Mouse (Mus musculus): ENCODE results near the gene 4930404H24Rik. TPM values are rescaled to one million over a fixed set of nuclear protein-coding genes. Genes with fewer than 3 reads are reported as not detected.
A peak's percentile ranks its signal among the peaks of the same experiment; 100 is the strongest.

Gene 4930404H24Rik
- not detected in 2 replicates for polyA plus RNA-seq (2015; fragmentation: Nextera tagmentation; extraction: Ambion mirVana)

GRCm38 (mm10) chr2:153492573-153493392 is at the start of gene 4930404H24Rik:
4930404H24Rik (plus strand) TSS chr2:153492790.
- H3K36me3 ChIP-seq (ENCODE audit: poor library complexity, severe bottlenecking), result no peaks in the 10 kb centered on the region
- H3K27ac ChIP-seq, result peak within 1 kb of the TSS; percentile 96
- peak within 1 kb of the TSS; percentile 81 for H3K4me2 ChIP-seq
- peak within 1 kb of the TSS; percentile 51 for H3K4me3 ChIP-seq
- peak within 1 kb of the TSS; percentile 76 for H3K9ac ChIP-seq
- no peaks in the 10 kb centered on the region for H3K9me3 ChIP-seq (replicated peaks)
- 0 out of 2 replicates have a peak, but pooled peaks cover 8% of the 10 kb centered on the region for H3K27me3 ChIP-seq
- WGBS, result 1% methylated on average over 60 of the region's 83 CpGs
- peaks cover 61% of the 10 kb centered on the region for H3K4me1 ChIP-seq
- peak; percentile 82 for ATAC-seq

GRCm38 (mm10) chr2:153443434-153444240 is 49.0 kb upstream of the 4930404H24Rik start:
- H3K9me3 ChIP-seq (replicated peaks), result no peaks in the 10 kb centered on the region
- H3K4me1 ChIP-seq, result peaks cover 45% of the 10 kb centered on the region
- no peaks in the 10 kb centered on the region for H3K27me3 ChIP-seq
- peak; percentile 44 for ATAC-seq
- H3K27ac ChIP-seq, result peak overlapping the region; percentile 98
- no peaks in the 10 kb centered on the region for H3K36me3 ChIP-seq (ENCODE audit: poor library complexity, severe bottlenecking)
- H3K4me2 ChIP-seq, result peak overlapping the region; percentile 99
- H3K9ac ChIP-seq, result peak overlapping the region; percentile 89
- H3K4me3 ChIP-seq, result peak overlapping the region; percentile 84
- under 1% methylated on average over 54 of the region's 59 CpGs for WGBS

DNA sequence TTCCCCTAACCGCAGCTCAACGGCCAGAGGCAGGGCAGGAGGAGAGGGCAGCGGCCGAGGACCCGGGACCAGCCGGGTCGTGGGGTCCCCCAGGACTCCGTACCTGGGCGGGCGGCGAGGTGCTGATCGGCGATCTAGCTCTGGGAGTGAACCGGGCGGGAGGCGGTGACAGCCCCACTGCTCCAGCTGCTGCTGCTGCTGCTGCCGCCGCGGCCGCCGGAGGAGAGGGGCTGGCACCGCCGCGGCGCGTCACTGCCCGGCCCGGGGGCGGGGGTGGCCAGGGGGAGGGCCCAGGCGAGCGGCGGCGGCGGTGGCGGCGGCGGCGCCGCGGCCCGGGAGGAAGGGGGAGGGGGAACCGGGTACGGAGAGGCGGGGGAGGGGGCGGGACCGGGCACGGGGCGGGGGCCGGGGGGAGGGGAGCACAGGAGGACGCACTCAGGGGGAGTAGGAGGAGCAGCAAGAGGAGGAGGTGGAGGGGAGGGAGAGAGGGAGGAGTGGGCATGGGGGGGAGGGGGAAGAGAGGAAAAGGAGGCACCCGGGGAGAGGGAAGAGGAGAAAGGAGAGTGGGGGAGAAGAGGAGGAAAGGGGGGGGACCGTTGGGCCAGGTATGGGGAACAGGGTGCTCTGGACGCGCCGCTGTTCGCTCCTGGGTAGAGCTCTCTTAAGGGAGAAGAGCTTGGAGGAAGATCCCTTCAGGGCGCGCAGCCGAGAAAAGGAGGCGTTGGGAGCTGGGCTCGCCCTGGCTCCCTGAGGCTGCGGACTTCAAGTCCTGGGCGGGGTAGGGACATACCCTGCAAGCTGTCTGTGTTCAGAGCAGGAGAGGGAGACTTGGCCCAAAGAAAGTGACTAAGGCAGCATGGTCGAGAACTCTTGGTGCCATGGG is 48.1 kb upstream of the 4930404H24Rik start:
- Histone ChIP-seq H3K27me3 (no peaks in the 10 kb centered on the region), H3K9ac (peak overlapping the region; percentile 89), H3K36me3 (ENCODE audit: poor library complexity, severe bottlenecking) (no peaks in the 10 kb centered on the region), H3K27ac (peak overlapping the region; percentile 98), H3K4me1 (peaks cover 39% of the 10 kb centered on the region), H3K4me3 (peak overlapping the region; percentile 84), H3K4me2 (peak overlapping the region; percentile 99), H3K9me3 (replicated peaks) (no peaks in the 10 kb centered on the region)
- ATAC-seq, result peak; percentile 72
- WGBS, result under 1% methylated on average over 29 of the region's 64 CpGs

- peaks cover 34% of the 10 kb centered on the region for H3K4me1 ChIP-seq
- ATAC-seq, result peak; percentile 63
- peak overlapping the region; percentile 99 for H3K4me2 ChIP-seq
- H3K9me3 ChIP-seq (replicated peaks), result no peaks in the 10 kb centered on the region
- H3K9ac ChIP-seq, result peak overlapping the region; percentile 89
- WGBS, result under 1% methylated on average over 58 of the region's 59 CpGs
- peak overlapping the region; percentile 98 for H3K27ac ChIP-seq
- peak overlapping the region; percentile 84 for H3K4me3 ChIP-seq
- H3K36me3 ChIP-seq (ENCODE audit: poor library complexity, severe bottlenecking), result no peaks in the 10 kb centered on the region
- H3K27me3 ChIP-seq, result no peaks in the 10 kb centered on the region
Measured at GRCm38 (mm10) chr2:153445137-153446016, 47.2 kb upstream of the 4930404H24Rik start.

DNA sequence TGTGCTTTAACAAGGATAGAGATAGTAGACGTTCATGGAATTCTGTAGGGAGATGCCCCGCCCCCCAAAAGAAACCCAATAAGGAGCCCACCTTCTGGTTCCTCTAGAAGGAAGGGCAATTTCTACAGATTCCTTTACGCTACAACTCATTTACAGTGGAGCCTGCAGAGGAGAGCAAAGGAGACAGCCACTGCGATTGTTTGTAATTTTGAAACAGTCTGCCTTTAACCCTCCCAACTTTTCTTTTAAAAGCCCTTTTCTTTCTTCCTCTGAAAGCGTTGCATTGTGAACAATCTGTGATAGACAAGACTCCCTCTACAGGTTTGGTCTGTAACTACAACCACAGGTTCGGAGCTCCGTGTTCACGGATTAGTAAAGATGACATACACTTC is 46.6 kb upstream of the 4930404H24Rik start:
- Histone ChIP-seq H3K9ac (peak overlapping the region; percentile 89), H3K27me3 (no peaks in the 10 kb centered on the region), H3K27ac (peak overlapping the region; percentile 98), H3K36me3 (ENCODE audit: poor library complexity, severe bottlenecking) (no peaks in the 10 kb centered on the region), H3K4me3 (peak overlapping the region; percentile 84), H3K4me2 (peak overlapping the region; percentile 99), H3K9me3 (replicated peaks) (no peaks in the 10 kb centered on the region), H3K4me1 (peaks cover 28% of the 10 kb centered on the region)
- WGBS, result under 1% methylated on average over 8 of the region's 8 CpGs
- ATAC-seq, result 0 out of 2 replicates have a peak, but pooled peaks have one; percentile 7

DNA sequence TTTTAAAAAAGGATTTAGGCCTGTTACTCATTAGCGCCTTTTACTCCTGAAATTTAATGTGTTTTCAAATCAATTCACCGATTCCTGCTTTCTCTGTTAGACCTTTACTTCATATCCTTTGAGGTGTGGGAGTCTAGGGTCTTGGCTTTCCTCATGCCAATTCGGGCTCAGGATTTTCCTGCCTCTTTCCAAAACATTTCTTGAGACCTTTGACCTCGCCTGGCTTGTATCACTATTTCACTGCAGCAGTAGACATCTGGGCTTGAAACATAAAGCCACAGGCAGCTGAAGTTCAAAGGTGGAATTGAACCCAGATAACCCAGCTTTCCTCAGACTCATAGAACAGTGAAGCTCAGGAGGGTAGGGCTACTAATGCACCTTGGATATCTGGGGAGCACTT is 46.1 kb upstream of the 4930404H24Rik start:
- no peak overlapping the region for H3K4me3 ChIP-seq
- peak overlapping the region; percentile 99; the same call in 1 of the 2 replicates for H3K4me2 ChIP-seq
- no peaks in the 10 kb centered on the region for H3K27me3 ChIP-seq
- H3K9me3 ChIP-seq (replicated peaks), result no peaks in the 10 kb centered on the region
- H3K36me3 ChIP-seq (ENCODE audit: poor library complexity, severe bottlenecking), result no peaks in the 10 kb centered on the region
- peaks cover 23% of the 10 kb centered on the region for H3K4me1 ChIP-seq
- 27% methylated on average over 4 of the region's 4 CpGs for WGBS
- H3K9ac ChIP-seq, result no peak overlapping the region
- ATAC-seq, result no peak
- H3K27ac ChIP-seq, result peak overlapping the region; percentile 98; the same call in 1 of the 2 replicates

GRCm38 (mm10) chr2:153447719-153448118 is 44.9 kb upstream of the 4930404H24Rik start:
- no peaks in the 10 kb centered on the region for H3K36me3 ChIP-seq (ENCODE audit: poor library complexity, severe bottlenecking)
- no peaks in the 10 kb centered on the region for H3K27me3 ChIP-seq
- no peak overlapping the region for H3K27ac ChIP-seq
- H3K4me1 ChIP-seq, result peaks cover 10% of the 10 kb centered on the region
- no peak for ATAC-seq
- H3K9ac ChIP-seq, result no peak overlapping the region
- 93% methylated on average over 3 of the region's 3 CpGs for WGBS
- H3K4me3 ChIP-seq, result no peak overlapping the region
- no peaks in the 10 kb centered on the region for H3K9me3 ChIP-seq (replicated peaks)
- no peak overlapping the region for H3K4me2 ChIP-seq

DNA sequence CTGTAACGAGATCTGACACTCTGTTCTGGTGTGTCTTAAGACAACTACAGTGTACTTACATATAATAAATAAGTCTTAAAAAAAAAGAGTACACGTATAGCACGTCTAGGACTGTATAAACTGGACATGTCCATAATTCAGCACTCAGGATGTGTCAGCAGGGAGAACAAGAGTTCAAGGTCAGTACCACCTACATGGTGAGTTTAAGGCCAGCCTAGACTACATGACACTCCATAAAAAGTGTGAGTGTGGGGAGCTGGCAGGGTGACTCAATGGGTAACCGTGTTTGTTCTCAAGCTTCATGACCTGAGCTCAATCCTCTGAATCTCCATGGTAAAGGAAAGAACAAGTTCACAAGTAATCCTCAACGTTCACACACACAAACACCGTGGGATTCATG is 44.1 kb upstream of the 4930404H24Rik start:
- Histone ChIP-seq H3K36me3 (ENCODE audit: poor library complexity, severe bottlenecking) (no peaks in the 10 kb centered on the region), H3K9me3 (replicated peaks) (no peaks in the 10 kb centered on the region), H3K4me1 (peaks cover 5% of the 10 kb centered on the region; the same call in 1 of the 2 replicates), H3K27me3 (no peaks in the 10 kb centered on the region), H3K27ac (no peak overlapping the region), H3K4me2 (no peak overlapping the region), H3K9ac (no peak overlapping the region), H3K4me3 (no peak overlapping the region)
- 86% methylated on average over 6 of the region's 6 CpGs for WGBS
- no peak for ATAC-seq

- Histone ChIP-seq H3K9ac (0 out of 2 replicates have a peak overlapping the region, but pooled peaks have one; percentile 6), H3K4me3 (no peak overlapping the region), H3K27ac (peak overlapping the region; percentile 32; the same call in 1 of the 2 replicates), H3K27me3 (no peaks in the 10 kb centered on the region), H3K36me3 (ENCODE audit: poor library complexity, severe bottlenecking) (no peaks in the 10 kb centered on the region), H3K4me1 (peaks cover 24% of the 10 kb centered on the region), H3K4me2 (no peak overlapping the region), H3K9me3 (replicated peaks) (no peaks in the 10 kb centered on the region)
- 80% methylated on average over 12 of the region's 12 CpGs for WGBS
- 0 out of 2 replicates have a peak, but pooled peaks have one; percentile 33 for ATAC-seq
Measured at GRCm38 (mm10) chr2:153453961-153454759, 38.4 kb upstream of the 4930404H24Rik start.

All from forebrain, embryonic 13.5 days (tissue).